Mouse (Mus musculus): ENCODE results near the gene Man1c1.

GRCm38 (mm10) chr4:134587636-134588197, 116.4 kb downstream of the Man1c1 start:
- TF ChIP-seq CTCF (IDR thresholded peaks at IDR 0.05; ENCODE audit: low read depth, low read length) (no peak), GATA1 (IDR thresholded peaks at IDR 0.05; ENCODE audit: borderline replicate concordance, low read length) (no peak), POLR2AphosphoS5 (IDR thresholded peaks at IDR 0.05; ENCODE audit: insufficient replicate concordance, low read depth, low read length) (no peak), TAL1 (conservative IDR thresholded peaks at IDR 0.05; ENCODE audit: low read depth, low read length) (no peak), GATA2 (IDR thresholded peaks at IDR 0.05; ENCODE audit: borderline replicate concordance, low read depth, low read length) (no peak)

All from G1E (cell line).